ENCODE assay signal across 1 mouse cellular context in the genomic region with DNA sequence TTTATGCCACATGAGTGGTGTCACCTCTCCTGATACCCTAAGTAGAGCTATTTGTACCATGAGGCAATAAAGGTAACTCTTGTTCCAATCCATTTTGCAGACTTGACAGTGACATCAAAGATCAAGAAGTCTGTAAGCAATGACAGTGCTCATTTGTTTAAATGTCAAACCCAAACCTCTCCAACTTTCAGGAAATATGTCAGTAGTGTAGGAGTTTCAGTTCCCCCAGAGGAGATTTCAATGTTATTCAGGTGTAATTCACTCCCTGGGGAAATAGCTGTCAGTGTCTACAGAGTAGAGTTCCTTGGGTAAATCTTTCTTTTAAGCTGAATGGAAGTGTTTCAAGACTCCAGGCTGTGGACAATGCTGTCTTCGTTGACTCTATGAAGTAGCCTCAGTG.
TF ChIP-seq lines count a peak whose summit lies in the region.

No protein-coding gene starts in this region.

TF ChIP-seq in CH12.LX, 34 proteins besides CTCF, POLR2A, EP300 and RAD21:
- no peak for TF ChIP-seq PAX5 (IDR thresholded peaks at IDR 0.05; ENCODE audit: low read length)
- no peak for TF ChIP-seq GABPA (IDR thresholded peaks at IDR 0.05; ENCODE audit: insufficient replicate concordance, low read depth, low read length)
- no peak for TF ChIP-seq USF2 (conservative IDR thresholded peaks at IDR 0.05; ENCODE audit: low read depth, low read length)
- TF ChIP-seq ZC3H11A (IDR thresholded peaks at IDR 0.05; ENCODE audit: low read depth, low read length) = no peak
- no peak for TF ChIP-seq MEF2A (IDR thresholded peaks at IDR 0.05; ENCODE audit: borderline replicate concordance, low read depth, low read length)
- TF ChIP-seq TCF12 (IDR thresholded peaks at IDR 0.05; ENCODE audit: low read depth, low read length) = no peak
- TF ChIP-seq JUND (conservative IDR thresholded peaks at IDR 0.05; ENCODE audit: low read depth, low read length) = 0 out of 2 replicates have a peak, but pooled peaks have one; percentile 15
- peak; percentile 45; the same call in 1 of the 2 replicates for TF ChIP-seq ETS1 (conservative IDR thresholded peaks at IDR 0.05; ENCODE audit: low read depth, low read length)
- TF ChIP-seq MAFK (IDR thresholded peaks at IDR 0.05; ENCODE audit: insufficient replicate concordance, low read length) = no peak
- peak; percentile 66 for TF ChIP-seq IRF4 (IDR thresholded peaks at IDR 0.05; ENCODE audit: low read depth, low read length)
- TF ChIP-seq ZKSCAN1 (IDR thresholded peaks at IDR 0.05; ENCODE audit: borderline replicate concordance, low read depth, low read length) = no peak
- no peak for TF ChIP-seq JUN (IDR thresholded peaks at IDR 0.05; ENCODE audit: insufficient read depth, low read depth, low read length)
- no peak for TF ChIP-seq CHD2 (IDR thresholded peaks at IDR 0.05; ENCODE audit: low read length)
- TF ChIP-seq SMC3 (IDR thresholded peaks at IDR 0.05; ENCODE audit: low read depth, low read length) = no peak
- no peak for TF ChIP-seq NRF1 (IDR thresholded peaks at IDR 0.05; ENCODE audit: low read depth, low read length)
- TF ChIP-seq ELF1 (IDR thresholded peaks at IDR 0.05; ENCODE audit: low read depth, low read length) = no peak
- no peak for TF ChIP-seq NELFE (IDR thresholded peaks at IDR 0.05; ENCODE audit: low read depth, low read length)
- peak; percentile 51; the same call in 1 of the 2 replicates for TF ChIP-seq SIN3A (IDR thresholded peaks at IDR 0.05; ENCODE audit: low read length)
- TF ChIP-seq USF1 (IDR thresholded peaks at IDR 0.05; ENCODE audit: low read depth, low read length) = no peak
- TF ChIP-seq BHLHE40 (IDR thresholded peaks at IDR 0.05; ENCODE audit: low read depth, low read length) = no peak
- no peak for TF ChIP-seq E2F4 (IDR thresholded peaks at IDR 0.05; ENCODE audit: insufficient replicate concordance, low read depth, low read length)
- no peak for TF ChIP-seq MXI1 (IDR thresholded peaks at IDR 0.05; ENCODE audit: low read depth, low read length)
- TF ChIP-seq MYC (IDR thresholded peaks at IDR 0.05; ENCODE audit: low read depth, low read length) = no peak
